Mouse (Mus musculus) heart, adult 2 months (tissue): Measurements from ENCODE around the gene Ube2s.

Experiments
- CTCF ChIP-seq: fragments of 200-600 bp; IDR thresholded peaks from 2 replicates; pipeline ENCODE4 v1.8.1; 2022; ENCODE audit warnings: antibody characterized with exemption, mild to moderate bottlenecking, moderate library complexity
- EP300 ChIP-seq: fragments of 200-500 bp; IDR thresholded peaks from 2 replicates; pipeline ENCODE4 v1.6.1; 2011; ENCODE audit warnings: low read depth, low read length, control low read depth; ENCODE audit not compliant: insufficient read depth

DNA sequence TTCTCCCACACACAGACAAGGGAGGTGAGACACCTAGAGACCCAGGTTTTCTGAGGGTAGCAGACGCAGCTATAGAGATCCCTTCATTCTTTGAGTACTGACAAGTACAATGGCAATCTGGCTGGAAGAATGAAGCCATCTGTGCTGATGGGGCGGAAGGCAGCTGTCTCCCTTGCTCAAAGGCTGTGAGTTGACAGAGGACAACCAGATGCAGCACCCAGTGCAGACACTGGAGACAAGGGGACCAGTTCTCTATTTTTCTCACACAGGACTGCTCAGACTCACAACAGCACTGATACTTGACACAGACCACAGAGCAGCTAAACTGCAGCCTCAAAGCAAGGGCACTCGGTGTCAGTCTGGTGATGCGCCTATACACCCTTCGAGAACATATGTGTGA is 29.7 kb upstream of the Ube2s start:
- no peak for TF ChIP-seq CTCF
- TF ChIP-seq EP300, result no peak
